Mouse (Mus musculus): ENCODE data around the gene Gm37419.

GRCm38 (mm10) chr16:23969919-23970318, 18.4 kb upstream of the Gm37419 start:
- TF ChIP-seq POLR2A (IDR thresholded peaks at IDR 0.05; ENCODE audit: borderline replicate concordance, insufficient read depth, low read length) (no peak), CTCF (IDR thresholded peaks at IDR 0.05; ENCODE audit: borderline replicate concordance, insufficient read depth, low read depth, low read length) (no peak)
